ENCODE assay signal across 8 mouse cellular contexts in the genomic region with DNA sequence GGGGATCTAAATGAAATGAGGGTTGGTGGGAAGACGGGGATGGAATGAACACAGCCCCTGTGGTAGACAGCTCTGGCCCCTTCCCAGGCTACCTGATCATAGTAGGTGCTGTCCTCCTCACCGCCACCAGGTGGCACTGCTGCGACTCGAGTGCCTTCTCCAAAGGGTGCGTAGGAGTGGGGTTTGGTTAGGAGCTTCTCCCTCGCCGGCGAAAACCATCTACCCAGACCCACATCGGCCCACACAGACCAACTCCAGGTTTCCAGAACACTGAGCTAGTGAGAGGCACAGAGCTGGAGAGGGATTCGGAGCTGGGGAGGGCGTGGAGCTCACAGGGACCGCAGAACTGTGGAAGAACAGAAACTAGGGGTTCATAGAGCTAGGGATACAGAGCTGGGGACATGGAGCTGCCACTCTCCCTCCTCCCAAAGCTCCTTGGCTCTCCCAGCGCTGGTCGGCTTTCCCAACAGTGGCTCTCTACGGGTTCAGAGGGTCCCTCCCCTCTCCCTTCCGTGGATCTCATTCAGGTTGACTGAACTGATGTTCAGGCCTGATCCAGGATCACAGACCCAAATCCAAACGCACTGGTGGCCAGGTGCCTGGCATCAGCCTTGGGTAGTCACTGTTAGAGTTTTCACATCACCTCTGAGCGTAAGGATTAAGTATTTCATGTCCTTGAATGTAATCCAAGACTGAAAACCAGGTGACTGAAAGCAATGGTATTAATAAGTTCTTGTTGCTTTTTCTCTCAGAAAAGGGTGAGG. TPM values are rescaled to one million over a fixed set of nuclear protein-coding genes. Genes with fewer than 3 reads are reported as not detected.
DNase-seq lines count a peak whose midpoint lies in the region; ATAC-seq lines count a peak whose summit lies in the region.

No protein-coding gene starts in this region.

- DNase-seq in ES-CJ7 (ENCODE audit: low read depth, low spot score): peak; percentile 89
- DNase-seq in c-Kit-negative CD71-positive TER-119-positive erythroid progenitor cells, embryonic 14.5 days (ENCODE audit: low read depth, low spot score): peak; percentile 37
- DNase-seq in forebrain, embryonic 10.5 days (ENCODE audit: extremely low spot score, low spot score): peak; percentile 82
- peak; percentile 77 to 87 for DNase-seq in kidney, postnatal 25 days
- peak; percentile 90 for DNase-seq in testis, postnatal 10 days (ENCODE audit: low spot score)

- H3K4me2 ChIP-seq in heart, embryonic 15.5 days: peak overlapping the region; percentile 58
- peak overlapping the region; percentile 54 for H3K4me2 ChIP-seq in liver, embryonic 16.5 days (ENCODE audit: low read depth, low read length)
- H3K4me2 ChIP-seq in neural tube, embryonic 12.5 days (replicated peaks): peak overlapping the region; percentile 52

- H3K27ac ChIP-seq in forebrain, embryonic 10.5 days: peak overlapping the region; percentile 66
- no peak overlapping the region for H3K27ac ChIP-seq in heart, embryonic 15.5 days
- H3K27ac ChIP-seq in liver, embryonic 16.5 days (ENCODE audit: low read length): no peak overlapping the region
- H3K27ac ChIP-seq in neural tube, embryonic 12.5 days: no peak overlapping the region

- H3K36me3 ChIP-seq in forebrain, embryonic 10.5 days (replicated peaks): peaks cover 36% of the 10 kb centered on the region
- peaks cover 32% of the 10 kb centered on the region for H3K36me3 ChIP-seq in heart, embryonic 15.5 days
- no peaks in the 10 kb centered on the region for H3K36me3 ChIP-seq in liver, embryonic 16.5 days (ENCODE audit: control insufficient read depth, insufficient read depth)
- peaks cover 34% of the 10 kb centered on the region for H3K36me3 ChIP-seq in neural tube, embryonic 12.5 days

- peaks cover 42% of the 10 kb centered on the region for H3K27me3 ChIP-seq in forebrain, embryonic 10.5 days (ENCODE audit: poor library complexity, severe bottlenecking)
- peaks cover 12% of the 10 kb centered on the region for H3K27me3 ChIP-seq in heart, embryonic 15.5 days
- no peaks in the 10 kb centered on the region for H3K27me3 ChIP-seq in liver, embryonic 16.5 days (ENCODE audit: control insufficient read depth, insufficient read depth, low read depth, low read length)
- no peaks in the 10 kb centered on the region for H3K27me3 ChIP-seq in neural tube, embryonic 12.5 days (replicated peaks)

- peak; percentile 60 for ATAC-seq in heart, embryonic 15.5 days (replicated peaks; ENCODE audit: insufficient number of reproducible peaks, insufficient read depth, low FRiP score, low read depth)
- peak; percentile 65 for ATAC-seq in liver, embryonic 16.5 days (ENCODE audit: low read depth)
- ATAC-seq in neural tube, embryonic 12.5 days (ENCODE audit: low FRiP score, low read depth): peak; percentile 74; the same call in 1 of the 2 replicates

- H3K9me3 ChIP-seq in forebrain, embryonic 10.5 days: no peaks in the 10 kb centered on the region
- no peaks in the 10 kb centered on the region for H3K9me3 ChIP-seq in heart, embryonic 15.5 days (replicated peaks)
- no peaks in the 10 kb centered on the region for H3K9me3 ChIP-seq in liver, embryonic 16.5 days (replicated peaks; ENCODE audit: control insufficient read depth, low read length)
- H3K9me3 ChIP-seq in neural tube, embryonic 12.5 days: no peaks in the 10 kb centered on the region

- peak overlapping the region; percentile 39 for H3K4me3 ChIP-seq in forebrain, embryonic 10.5 days
- peak overlapping the region; percentile 29 for H3K4me3 ChIP-seq in heart, embryonic 15.5 days
- H3K4me3 ChIP-seq in liver, embryonic 16.5 days (ENCODE audit: low read depth, low read length): 0 out of 2 replicates have a peak overlapping the region, but pooled peaks have one; percentile 19
- no peak overlapping the region for H3K4me3 ChIP-seq in neural tube, embryonic 12.5 days

- peaks cover 16% of the 10 kb centered on the region for H3K4me1 ChIP-seq in forebrain, embryonic 10.5 days
- peaks cover 9% of the 10 kb centered on the region for H3K4me1 ChIP-seq in heart, embryonic 15.5 days (replicated peaks)
- H3K4me1 ChIP-seq in liver, embryonic 16.5 days (ENCODE audit: control insufficient read depth, low read depth, low read length): peaks cover 9% of the 10 kb centered on the region
- peaks cover 8% of the 10 kb centered on the region; the same call in 1 of the 2 replicates for H3K4me1 ChIP-seq in neural tube, embryonic 12.5 days

- peak overlapping the region; percentile 48; the same call in 1 of the 2 replicates for H3K9ac ChIP-seq in heart, embryonic 15.5 days
- H3K9ac ChIP-seq in liver, embryonic 16.5 days (ENCODE audit: low read depth, low read length): no peak overlapping the region
- H3K9ac ChIP-seq in neural tube, embryonic 12.5 days: 0 out of 2 replicates have a peak overlapping the region, but pooled peaks have one; percentile 26

- 12% methylated on average over 18 of the region's 18 CpGs for WGBS in forebrain, embryonic 10.5 days
- 13% methylated on average over 18 of the region's 18 CpGs for WGBS in heart, embryonic 15.5 days
- WGBS in liver, embryonic 16.5 days (ENCODE audit: insufficient replicate concordance): 9% methylated on average over 18 of the region's 18 CpGs
- whole genome bisulfite sequencing in neural tube, embryonic 12.5 days: 12% methylated on average over 18 of the region's 18 CpGs

RNA-seq across cellular contexts. Expression of a gene that starts 18.2 kb away (rescaled TPM):
- 9.2 and 10.2 TPM in 2 replicates for polyA plus RNA-seq in forebrain, embryonic 10.5 days (2016; fragmentation: Nextera tagmentation; extraction: Ambion mirVana)
- 19.1 and 21.1 TPM in 2 replicates for polyA plus RNA-seq in heart, embryonic 15.5 days (2015; fragmentation: Nextera tagmentation; extraction: Ambion mirVana)
- 10.0 and 12.1 TPM in 2 replicates for polyA plus RNA-seq in liver, embryonic 16.5 days (2015; fragmentation: Nextera tagmentation; extraction: Ambion mirVana)
- polyA plus RNA-seq in neural tube, embryonic 12.5 days (2016; fragmentation: Nextera tagmentation; extraction: Ambion mirVana): 15.1 and 16.3 TPM in 2 replicates

RNA-seq across cellular contexts. Expression of a gene that starts 21.0 kb away (rescaled TPM):
- 0.48 and 0.73 TPM in 2 replicates for polyA plus RNA-seq in forebrain, embryonic 10.5 days (2016; fragmentation: Nextera tagmentation; extraction: Ambion mirVana)
- 0.67 and 1.4 TPM in 2 replicates for polyA plus RNA-seq in heart, embryonic 15.5 days (2015; fragmentation: Nextera tagmentation; extraction: Ambion mirVana)
- 47.3 and 57.9 TPM in 2 replicates for polyA plus RNA-seq in liver, embryonic 16.5 days (2015; fragmentation: Nextera tagmentation; extraction: Ambion mirVana)
- polyA plus RNA-seq in neural tube, embryonic 12.5 days (2016; fragmentation: Nextera tagmentation; extraction: Ambion mirVana): 0.13 and 0.42 TPM in 2 replicates

RNA-seq across cellular contexts. Expression of a gene that starts 33.6 kb away (rescaled TPM):
- polyA plus RNA-seq in forebrain, embryonic 10.5 days (2016; fragmentation: Nextera tagmentation; extraction: Ambion mirVana): 15.5 and 19.1 TPM in 2 replicates
- polyA plus RNA-seq in heart, embryonic 15.5 days (2015; fragmentation: Nextera tagmentation; extraction: Ambion mirVana): 0.16 and 0.20 TPM in 2 replicates
- 0.04 TPM in 1 of 2 replicates, not detected in the other for polyA plus RNA-seq in liver, embryonic 16.5 days (2015; fragmentation: Nextera tagmentation; extraction: Ambion mirVana)
- 26.3 and 29.5 TPM in 2 replicates for polyA plus RNA-seq in neural tube, embryonic 12.5 days (2016; fragmentation: Nextera tagmentation; extraction: Ambion mirVana)

Comparison
In these comparisons a context has a peak if more than half of its experiments do, and no peak if none do; other contexts are left out.
1. DNase-seq: peak in every context shown above with its lines; median percentile 90 in testis, postnatal 10 days; 89 in ES-CJ7; 82 in forebrain, embryonic 10.5 days; 82 in kidney, postnatal 25 days; 37 in c-Kit-negative CD71-positive TER-119-positive erythroid progenitor cells, embryonic 14.5 days.
2. RNA of a gene that starts 21.0 kb away (polyA plus RNA-seq): 47.3 to 57.9 TPM in liver, embryonic 16.5 days; 0.48 to 0.73 TPM in forebrain, embryonic 10.5 days, 0.67 to 1.4 TPM in heart, embryonic 15.5 days and 0.13 to 0.42 TPM in neural tube, embryonic 12.5 days; every median in the first group is over 10 times any median in the second.
3. RNA of a gene that starts 33.6 kb away (polyA plus RNA-seq): 26.3 to 29.5 TPM in neural tube, embryonic 12.5 days and 15.5 to 19.1 TPM in forebrain, embryonic 10.5 days; 0.16 to 0.20 TPM in heart, embryonic 15.5 days and 0.04 TPM in liver, embryonic 16.5 days; every median in the first group is over 10 times any median in the second.
4. Peak in every context shown above with its lines, with median percentiles within 50 percentile points of each other: ATAC-seq and H3K4me2 ChIP-seq.